Mouse (Mus musculus): ENCODE data around the gene Gm21294. TPM values are rescaled to one million over a fixed set of nuclear protein-coding genes. Genes with fewer than 3 reads are reported as not detected.
"Not testable (repeated sequence)": the region's sequence is repeated elsewhere in the genome, so short reads cannot be mapped to it uniquely, and the experiment has no call there.

Gene Gm21294
- polyA plus RNA-seq (2012; rRNA removed): not detected in 2 replicates

DNA sequence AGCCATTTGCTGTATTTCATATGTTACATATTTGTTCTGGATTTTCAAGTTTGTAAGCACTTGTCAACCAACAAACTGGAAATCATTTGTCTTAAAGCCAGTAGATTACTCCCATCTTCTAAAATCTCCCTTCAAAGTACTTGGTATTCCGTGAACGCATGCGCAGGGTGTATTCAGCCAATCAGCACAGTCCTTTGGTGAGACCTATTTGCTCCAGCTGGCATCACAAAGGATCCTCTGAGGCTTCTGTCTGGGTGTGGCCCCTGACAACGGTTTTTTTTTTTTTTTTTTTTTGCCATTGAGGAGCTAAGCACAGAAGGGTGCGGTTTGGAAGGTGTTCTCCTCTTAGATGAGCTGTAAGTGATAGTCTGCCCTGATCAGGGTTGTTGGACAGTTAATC is at the start of gene Gm21294:
Gene Gm21294 (plus strand): TSS at position 301 of the 400 bp plus-strand sequence.
- not testable (repeated sequence) for DNase-seq (ENCODE audit: low read depth)

DNA sequence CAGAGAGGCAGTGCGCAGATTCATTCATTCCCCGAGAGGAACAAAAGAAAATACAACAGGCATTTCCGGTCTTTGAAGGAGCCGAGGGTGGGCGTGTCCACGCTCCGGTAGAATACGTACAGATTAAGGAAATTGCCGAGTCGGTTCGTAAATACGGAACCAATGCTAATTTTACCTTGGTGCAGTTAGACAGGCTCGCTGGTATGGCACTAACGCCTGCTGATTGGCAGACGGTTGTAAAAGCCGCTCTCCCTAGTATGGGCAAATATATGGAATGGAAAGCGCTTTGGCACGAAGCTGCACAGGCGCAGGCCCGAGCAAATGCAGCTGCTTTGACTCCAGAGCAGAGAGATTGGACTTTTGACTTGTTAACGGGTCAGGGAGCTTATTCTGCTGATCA is 73.6 kb downstream of the Gm21294 start:
- DNase-seq (ENCODE audit: low read depth): not testable (repeated sequence)

Data from brain, embryonic 14.5 days (tissue).